Mouse (Mus musculus): ENCODE results near the gene Olfr160.

The Olfr160 gene

DNA sequence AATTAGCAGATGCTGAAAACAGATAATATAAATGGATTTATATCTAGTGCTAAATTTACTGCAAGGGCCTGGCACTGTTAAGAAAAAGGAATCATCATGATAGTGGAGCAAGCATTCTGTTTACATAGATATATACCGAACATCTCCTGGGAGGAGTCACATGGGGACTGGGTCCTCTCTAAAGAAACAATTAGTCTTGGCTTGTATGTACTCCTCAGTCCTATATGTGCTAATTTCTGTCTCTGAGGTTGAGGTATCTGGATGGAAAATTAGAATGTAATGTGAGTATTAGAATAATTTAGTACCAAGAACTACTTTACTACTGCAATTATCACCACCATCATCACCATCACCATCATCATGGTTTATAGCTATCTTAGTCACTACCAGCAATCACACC is at the start of gene Olfr160:
TSS of gene Olfr160 (minus strand) at position 101 of the 400 bp plus-strand sequence.
- no peak for DNase-seq (ENCODE audit: low spot score)

DNA sequence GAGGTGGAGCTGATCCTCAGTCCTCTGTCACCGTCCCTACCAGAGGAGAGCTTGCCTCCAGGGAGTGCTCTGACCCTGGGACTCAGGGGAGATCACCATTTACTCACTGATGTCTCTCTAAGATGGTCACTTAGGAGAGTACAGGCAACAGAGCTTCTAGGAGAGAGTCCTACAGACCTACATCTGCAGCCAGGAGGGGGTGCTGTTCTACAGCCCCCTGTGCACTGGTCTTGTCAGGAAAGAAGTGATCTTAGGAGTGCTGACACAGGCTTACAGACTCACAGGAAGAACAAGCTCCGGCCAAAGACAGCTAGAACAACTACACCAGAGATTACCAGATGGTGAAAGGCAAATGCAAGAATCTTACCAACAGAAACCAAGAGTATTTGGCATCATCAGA is 46.5 kb upstream of the Olfr160 start:
- peak; percentile 12 for DNase-seq (ENCODE audit: low spot score)

- no peak for DNase-seq (ENCODE audit: low spot score)
These were observed 45.7 kb upstream of the Olfr160 start for GRCm38 (mm10) chr9:37761728-37762127.

- DNase-seq (ENCODE audit: low spot score) = no peak
These were observed 36.0 kb upstream of the Olfr160 start for GRCm38 (mm10) chr9:37752006-37752405.

- no peak for DNase-seq (ENCODE audit: low spot score)
These were observed 35.4 kb upstream of the Olfr160 start for GRCm38 (mm10) chr9:37751467-37751866.

GRCm38 (mm10) chr9:37750319-37751075 is 34.4 kb upstream of the Olfr160 start:
- DNase-seq (ENCODE audit: low spot score) = peak; percentile 6

- DNase-seq (ENCODE audit: low spot score) = no peak
These were observed 28.8 kb upstream of the Olfr160 start, which contains the start of gene Olfr874 for GRCm38 (mm10) chr9:37744806-37745205. Gene Olfr874, plus strand, starts transcription at chr9:37745106.

DNA sequence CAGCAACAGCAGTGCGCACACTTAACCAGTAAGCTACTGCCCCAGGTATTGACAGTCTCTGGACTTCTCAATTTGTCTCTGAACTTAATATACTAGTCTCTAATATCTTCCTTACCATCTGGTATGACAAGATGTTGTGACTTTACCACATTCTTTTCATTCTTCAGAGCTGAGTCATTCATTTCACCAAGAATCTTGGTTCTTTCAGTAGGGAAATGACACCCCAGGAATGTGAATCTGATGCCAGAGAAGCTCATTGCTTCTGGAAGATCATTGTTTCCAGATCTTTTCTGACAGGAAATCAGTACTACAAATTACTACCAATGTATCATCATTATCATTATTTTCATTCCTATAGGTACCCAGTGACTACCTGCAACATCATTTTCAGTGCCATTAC is 18.3 kb upstream of the Olfr160 start:
- no peak for DNase-seq (ENCODE audit: low spot score)

GRCm38 (mm10) chr9:37689970-37690686 is 25.9 kb downstream of the Olfr160 start:
- peak; percentile 78 for DNase-seq (ENCODE audit: low spot score)

GRCm38 (mm10) chr9:37687941-37688303 is 28.1 kb downstream of the Olfr160 start:
- no peak for DNase-seq (ENCODE audit: low spot score)

DNA sequence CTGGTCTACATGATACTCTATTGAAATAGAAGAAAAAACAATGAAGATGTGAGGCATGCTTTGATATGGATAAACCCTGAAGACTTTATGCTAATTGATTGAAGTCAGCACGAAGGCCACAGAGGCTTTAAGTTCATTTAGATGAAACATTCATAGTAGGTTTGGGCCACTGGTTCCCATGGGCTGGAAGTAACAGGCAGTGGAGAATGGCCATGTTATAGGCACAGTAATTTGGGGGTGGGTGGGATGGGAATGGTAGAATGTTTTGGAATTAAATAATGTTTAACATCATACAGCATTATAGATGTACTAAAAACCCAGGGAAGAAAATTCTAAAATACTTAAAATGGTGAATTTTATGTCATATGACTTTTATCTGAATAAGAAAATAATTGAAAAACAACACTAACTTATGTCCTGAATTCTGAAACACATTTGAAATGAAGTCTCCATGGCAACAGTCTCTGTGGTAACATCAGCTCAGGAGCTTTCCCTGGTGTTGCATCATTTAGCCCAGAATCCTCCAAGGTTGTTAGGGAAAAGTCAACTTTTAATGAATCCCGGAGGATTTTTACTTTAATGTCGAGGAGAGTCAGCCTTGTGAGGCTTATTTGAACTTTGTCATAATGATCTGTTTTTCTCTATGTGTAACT is 28.6 kb downstream of the Olfr160 start:
- no peak for DNase-seq (ENCODE audit: low spot score)

GRCm38 (mm10) chr9:37681123-37681522 is 34.9 kb downstream of the Olfr160 start:
- DNase-seq (ENCODE audit: low spot score) = no peak

GRCm38 (mm10) chr9:37675287-37675686 is 40.8 kb downstream of the Olfr160 start:
- no peak for DNase-seq (ENCODE audit: low spot score)

DNA sequence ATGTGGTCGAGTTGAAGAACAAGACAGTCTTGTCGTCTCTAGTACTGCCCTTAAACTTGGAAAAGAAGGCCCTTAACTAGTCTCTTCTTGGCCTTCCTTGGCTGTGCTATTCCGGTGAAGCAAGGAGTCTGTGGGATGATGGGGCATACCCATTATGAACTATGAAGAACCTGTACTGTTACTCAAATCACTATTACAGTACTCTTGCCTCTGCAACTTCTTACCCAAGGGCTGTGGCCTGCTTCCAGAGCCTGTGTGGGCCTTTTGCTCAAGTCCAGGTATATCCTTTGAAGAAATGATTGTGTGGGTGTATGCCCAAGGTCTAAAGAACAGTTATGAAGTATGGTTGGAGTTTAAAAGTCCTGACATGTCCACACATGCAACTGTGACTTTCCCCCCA is 45.8 kb downstream of the Olfr160 start:
- DNase-seq (ENCODE audit: low spot score) = no peak

DNA sequence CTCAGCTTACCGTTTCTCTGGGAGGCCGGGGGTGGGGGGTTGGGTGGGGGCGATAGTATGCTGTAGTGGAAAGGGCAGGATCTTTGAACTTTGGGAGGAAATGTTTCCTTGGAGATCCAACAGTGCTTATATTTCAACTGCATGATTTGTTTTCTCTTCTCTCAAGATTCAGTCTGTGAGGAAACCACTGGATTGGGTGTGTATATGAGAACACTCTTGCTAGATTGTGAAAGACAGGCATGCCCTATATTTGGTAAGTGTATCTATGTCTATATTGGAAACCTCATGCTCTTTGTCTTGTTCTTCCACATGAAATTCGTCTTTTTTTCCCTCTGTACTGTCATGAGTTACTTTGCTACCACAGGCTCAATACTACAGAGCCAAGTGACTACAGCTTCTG is 46.4 kb downstream of the Olfr160 start:
- DNase-seq (ENCODE audit: low spot score) = no peak

DNA sequence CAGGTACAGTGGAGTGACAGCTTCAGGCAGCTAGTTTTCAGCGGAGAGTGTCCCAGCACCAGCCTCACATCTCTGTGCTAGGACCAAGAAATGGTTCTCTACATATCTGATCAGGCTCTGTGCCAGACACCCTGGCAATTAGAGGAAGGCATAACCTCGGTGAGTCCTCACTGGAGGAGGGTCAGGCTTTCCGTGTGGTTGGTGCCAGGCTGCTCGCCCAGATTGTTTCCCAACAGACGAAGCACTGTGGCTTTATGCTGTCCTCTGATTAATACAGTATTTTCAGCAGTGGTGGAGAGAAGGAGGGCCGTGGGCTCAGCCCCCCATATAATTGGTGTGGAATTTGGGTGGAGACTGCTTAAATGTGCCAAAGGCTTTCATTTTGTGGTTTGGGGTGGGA is 46.9 kb downstream of the Olfr160 start, which contains the start of gene Panx3:
TSS of gene Panx3 (minus strand) at position 121 of the 400 bp plus-strand sequence.
- no peak for DNase-seq (ENCODE audit: low spot score)

- DNase-seq (ENCODE audit: low spot score) = no peak
These were observed 50.0 kb downstream of the Olfr160 start for GRCm38 (mm10) chr9:37666045-37666444.

GRCm38 (mm10) chr9:37664604-37665003 is 51.4 kb downstream of the Olfr160 start:
- DNase-seq (ENCODE audit: low spot score) = no peak

GRCm38 (mm10) chr9:37663210-37663609 is 52.8 kb downstream of the Olfr160 start:
- no peak for DNase-seq (ENCODE audit: low spot score)

GRCm38 (mm10) chr9:37659413-37659812 is 56.6 kb downstream of the Olfr160 start:
- no peak for DNase-seq (ENCODE audit: low spot score)

Measured in embryo, embryonic 10 days (tissue).